Mouse (Mus musculus) small intestine, adult 2 months (tissue): ENCODE results near the gene 1700003E16Rik.

Source experiments
- CTCF ChIP-seq: fragments of 200-500 bp; IDR thresholded peaks from 2 replicates; pipeline ENCODE4 v1.5.1; 2012; ENCODE audit warnings: low read depth, mild to moderate bottlenecking, control low read depth, inconsistent platforms, low read length, moderate library complexity, mixed read lengths; ENCODE audit not compliant: insufficient replicate concordance, insufficient read length; ENCODE audit errors: extremely low read depth
- POLR2A ChIP-seq: fragments of 200-500 bp; IDR thresholded peaks from 2 replicates; pipeline ENCODE4 v1.6.1; 2012; ENCODE audit warnings: low read depth, mild to moderate bottlenecking, control low read depth, inconsistent platforms, low read length, moderate library complexity

- no peak for TF ChIP-seq CTCF
- no peak for TF ChIP-seq POLR2A
Observed at GRCm38 (mm10) chr6:83206321-83206720, 50.1 kb downstream of the 1700003E16Rik start.
